Mouse (Mus musculus): ENCODE measurements around the gene Cdh15. TPM values are rescaled to one million over a fixed set of nuclear protein-coding genes. Genes with fewer than 3 reads are reported as not detected.

Cdh15 gene
- polyA plus RNA-seq, 1 experiment from 2014 or later, result 3.0 TPM

DNA sequence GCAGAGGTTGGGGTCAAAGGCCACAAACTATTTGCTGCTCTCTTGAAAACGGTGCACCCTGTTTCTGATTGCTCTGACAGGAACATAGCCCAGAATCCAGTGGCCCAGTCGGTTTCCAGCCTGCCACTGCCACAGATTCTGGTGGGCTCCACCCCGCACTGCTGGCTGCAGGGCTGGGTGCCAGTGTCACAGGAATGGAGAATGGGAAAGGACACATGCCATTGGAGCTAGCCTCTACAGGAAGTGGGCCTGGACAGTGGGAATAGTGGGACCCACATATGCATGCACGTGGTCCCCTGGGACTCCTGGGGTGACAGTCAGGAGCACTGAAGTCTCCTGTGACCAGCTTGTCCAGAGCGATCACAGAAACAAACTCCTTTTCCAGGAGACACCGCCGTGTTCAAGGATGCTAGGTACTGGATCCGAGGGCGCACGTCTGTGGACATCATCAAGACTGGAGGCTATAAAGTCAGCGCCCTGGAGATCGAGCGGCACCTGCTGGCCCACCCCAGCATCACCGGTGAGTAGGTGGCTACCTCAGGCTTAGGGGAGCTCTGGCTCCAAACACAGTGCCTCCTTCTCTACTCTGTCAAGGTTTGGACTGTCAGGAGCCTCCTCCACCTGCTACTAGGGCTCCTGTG, 35.0 kb upstream of the Cdh15 start:
- H3K27ac ChIP-seq (replicated peaks; ENCODE audit: low read depth, low read length), result no peak overlapping the region
- H3K9ac ChIP-seq (replicated peaks; ENCODE audit: low read length), result no peak overlapping the region
- H3K4me2 ChIP-seq (ENCODE audit: low read depth, low read length), result no peak overlapping the region
- H3K36me3 ChIP-seq (replicated peaks; ENCODE audit: control insufficient read depth, insufficient read depth, low read depth, low read length), result no peaks in the 10 kb centered on the region
- ATAC-seq (replicated peaks; ENCODE audit: insufficient number of reproducible peaks, low FRiP score, low TSS enrichment, low read depth) (no peak), DNase-seq (ENCODE audit: low spot score) (no peak)
- WGBS, result 74% methylated on average over 14 of the region's 14 CpGs
- no peaks in the 10 kb centered on the region for H3K9me3 ChIP-seq (replicated peaks; ENCODE audit: control insufficient read depth, low read length)
- no peak overlapping the region for H3K4me3 ChIP-seq (ENCODE audit: low read depth, low read length)
- no peaks in the 10 kb centered on the region for H3K27me3 ChIP-seq (ENCODE audit: control insufficient read depth, insufficient read depth, low read length)
- 0 out of 2 replicates have a peak, but pooled peaks cover 2% of the 10 kb centered on the region for H3K4me1 ChIP-seq (ENCODE audit: control insufficient read depth, insufficient read depth, low read length)

DNA sequence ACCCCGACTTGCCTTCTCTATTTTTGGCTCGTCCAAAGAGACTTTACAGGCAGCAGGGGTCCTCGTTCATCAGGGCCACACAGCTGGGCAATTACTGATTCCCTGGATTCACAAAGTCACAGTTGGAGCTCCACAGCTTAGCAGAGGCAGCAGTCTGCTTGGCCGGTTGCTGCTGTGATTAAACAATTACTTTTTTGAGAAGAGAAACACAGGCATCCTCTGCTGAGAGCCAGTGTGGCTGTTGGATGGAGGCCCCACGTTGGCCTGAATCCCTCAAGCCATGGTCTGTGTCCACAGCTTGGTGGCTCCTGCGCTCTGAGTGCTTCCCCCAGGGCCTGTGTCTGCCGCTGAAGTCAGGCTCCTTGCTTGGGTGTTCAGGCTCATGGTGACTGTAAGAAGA, 33.2 kb upstream of the Cdh15 start:
- ATAC-seq (replicated peaks; ENCODE audit: insufficient number of reproducible peaks, low FRiP score, low TSS enrichment, low read depth), result no peak
- Histone ChIP-seq H3K4me1 (ENCODE audit: control insufficient read depth, insufficient read depth, low read length) (0 out of 2 replicates have a peak, but pooled peaks cover 2% of the 10 kb centered on the region), H3K36me3 (replicated peaks; ENCODE audit: control insufficient read depth, insufficient read depth, low read depth, low read length) (no peaks in the 10 kb centered on the region), H3K27me3 (ENCODE audit: control insufficient read depth, insufficient read depth, low read length) (no peaks in the 10 kb centered on the region), H3K9ac (replicated peaks; ENCODE audit: low read length) (no peak overlapping the region), H3K9me3 (replicated peaks; ENCODE audit: control insufficient read depth, low read length) (no peaks in the 10 kb centered on the region), H3K4me2 (ENCODE audit: low read depth, low read length) (no peak overlapping the region; the same call in 1 of the 2 replicates), H3K27ac (replicated peaks; ENCODE audit: low read depth, low read length) (no peak overlapping the region), H3K4me3 (ENCODE audit: low read depth, low read length) (no peak overlapping the region)
- no peak for DNase-seq (ENCODE audit: low spot score)
- 19% methylated on average over 7 of the region's 7 CpGs for WGBS

DNA sequence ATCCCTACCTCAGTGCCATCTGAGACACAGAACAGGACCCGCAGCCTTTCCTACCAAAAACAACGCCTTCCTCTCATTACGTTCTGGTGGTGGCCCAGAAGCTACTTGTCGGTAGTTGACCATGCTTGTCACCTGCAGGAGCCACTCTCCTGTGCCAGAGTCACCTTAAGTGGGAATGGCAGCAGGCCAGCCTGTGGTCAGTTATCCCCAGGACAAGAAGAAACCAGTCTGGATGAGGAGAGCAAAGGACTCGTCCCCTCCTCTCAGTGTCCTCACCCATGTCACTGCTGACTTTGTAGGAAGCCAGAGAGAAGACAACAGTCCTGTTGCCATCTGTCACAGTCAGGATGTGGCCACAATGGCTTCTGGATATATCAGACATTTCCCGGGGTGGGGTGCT, 30.8 kb upstream of the Cdh15 start:
- DNase-seq (ENCODE audit: low spot score), result no peak
- Histone ChIP-seq H3K4me3 (ENCODE audit: low read depth, low read length) (no peak overlapping the region), H3K27me3 (ENCODE audit: control insufficient read depth, insufficient read depth, low read length) (no peaks in the 10 kb centered on the region), H3K4me2 (ENCODE audit: low read depth, low read length) (no peak overlapping the region), H3K9me3 (replicated peaks; ENCODE audit: control insufficient read depth, low read length) (no peaks in the 10 kb centered on the region), H3K36me3 (replicated peaks; ENCODE audit: control insufficient read depth, insufficient read depth, low read depth, low read length) (no peaks in the 10 kb centered on the region), H3K27ac (replicated peaks; ENCODE audit: low read depth, low read length) (no peak overlapping the region), H3K9ac (replicated peaks; ENCODE audit: low read length) (no peak overlapping the region), H3K4me1 (ENCODE audit: control insufficient read depth, insufficient read depth, low read length) (0 out of 2 replicates have a peak, but pooled peaks cover 2% of the 10 kb centered on the region)
- no peak for ATAC-seq (replicated peaks; ENCODE audit: insufficient number of reproducible peaks, low FRiP score, low TSS enrichment, low read depth)
- WGBS, result 89% methylated on average over 6 of the region's 6 CpGs

DNA sequence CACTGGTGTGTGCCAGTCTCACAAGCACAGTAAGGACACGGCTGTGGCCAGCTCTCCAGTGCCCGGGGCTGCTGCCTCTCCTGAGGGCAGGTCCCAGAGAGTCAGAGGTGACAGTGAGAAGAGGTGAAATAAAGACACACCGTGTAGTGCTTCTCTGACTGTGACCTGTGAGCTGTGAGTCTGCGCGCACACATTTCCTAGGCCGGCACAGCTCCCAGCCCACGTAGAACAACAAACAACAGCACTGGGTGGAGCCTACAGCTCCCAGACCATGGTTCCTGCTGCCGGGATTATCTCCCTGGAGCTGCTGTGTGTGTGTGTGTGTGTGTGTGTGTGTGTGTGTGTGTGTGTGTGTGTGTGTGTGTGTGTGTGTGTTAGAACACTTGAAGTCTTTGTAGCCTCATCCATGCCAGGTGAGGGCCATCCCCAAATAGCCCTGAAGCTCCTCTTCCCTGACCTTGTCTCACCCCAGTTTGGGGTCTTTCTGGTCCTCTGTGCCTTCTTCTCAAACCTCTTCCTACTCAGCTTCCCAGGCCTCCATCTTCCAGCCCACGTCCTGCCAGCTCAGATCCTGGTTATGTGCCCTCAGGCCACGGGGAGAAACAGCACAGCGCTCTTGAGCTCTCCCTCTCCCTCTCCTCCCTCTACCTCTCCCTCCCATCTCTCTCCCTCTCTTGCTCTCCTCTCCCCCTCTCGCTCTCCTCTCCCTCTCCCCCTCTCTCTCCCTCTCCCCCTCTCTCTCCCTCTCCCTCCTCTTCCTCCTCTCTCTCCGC, 29.9 kb upstream of the Cdh15 start:
- no peak overlapping the region for H3K27ac ChIP-seq (replicated peaks; ENCODE audit: low read depth, low read length)
- 36% methylated on average over 13 of the region's 13 CpGs for WGBS

DNA sequence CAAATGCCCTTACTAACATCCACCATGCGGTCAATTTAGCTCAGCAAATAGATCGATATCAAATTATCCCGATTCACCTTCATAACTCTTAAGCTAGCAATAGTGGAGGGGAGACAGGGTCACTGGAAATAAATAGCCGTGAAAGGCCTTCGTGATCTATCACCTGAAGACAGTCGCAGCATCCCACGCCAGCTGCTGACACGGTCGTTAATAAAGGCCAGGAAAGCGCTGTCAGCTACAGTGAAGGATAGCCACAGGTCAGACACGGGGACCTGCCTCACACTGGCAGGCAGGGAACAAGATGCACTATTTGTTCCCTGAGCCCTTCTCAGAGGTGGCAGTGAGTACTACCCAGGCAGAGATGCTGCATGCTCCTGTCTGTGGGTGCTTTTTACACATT, 28.0 kb upstream of the Cdh15 start:
- H3K9me3 ChIP-seq (replicated peaks; ENCODE audit: control insufficient read depth, low read length), result no peaks in the 10 kb centered on the region
- no peaks in the 10 kb centered on the region for H3K36me3 ChIP-seq (replicated peaks; ENCODE audit: control insufficient read depth, insufficient read depth, low read depth, low read length)
- H3K4me1 ChIP-seq (ENCODE audit: control insufficient read depth, insufficient read depth, low read length), result 0 out of 2 replicates have a peak, but pooled peaks cover 2% of the 10 kb centered on the region
- H3K27me3 ChIP-seq (ENCODE audit: control insufficient read depth, insufficient read depth, low read length), result no peaks in the 10 kb centered on the region
- no peak for DNase-seq (ENCODE audit: low spot score)
- 76% methylated on average over 11 of the region's 11 CpGs for WGBS
- no peak overlapping the region for H3K4me2 ChIP-seq (ENCODE audit: low read depth, low read length)
- H3K27ac ChIP-seq (replicated peaks; ENCODE audit: low read depth, low read length), result no peak overlapping the region
- H3K9ac ChIP-seq (replicated peaks; ENCODE audit: low read length), result no peak overlapping the region
- ATAC-seq (replicated peaks; ENCODE audit: insufficient number of reproducible peaks, low FRiP score, low TSS enrichment, low read depth), result no peak
- H3K4me3 ChIP-seq (ENCODE audit: low read depth, low read length), result no peak overlapping the region

More for the DNA sequence above, 29.9 kb upstream of the Cdh15 start:
- ATAC-seq (replicated peaks; ENCODE audit: insufficient number of reproducible peaks, low FRiP score, low TSS enrichment, low read depth), result no peak
- Histone ChIP-seq H3K4me2 (ENCODE audit: low read depth, low read length) (no peak overlapping the region), H3K9ac (replicated peaks; ENCODE audit: low read length) (no peak overlapping the region), H3K36me3 (replicated peaks; ENCODE audit: control insufficient read depth, insufficient read depth, low read depth, low read length) (no peaks in the 10 kb centered on the region), H3K27me3 (ENCODE audit: control insufficient read depth, insufficient read depth, low read length) (no peaks in the 10 kb centered on the region), H3K4me1 (ENCODE audit: control insufficient read depth, insufficient read depth, low read length) (0 out of 2 replicates have a peak, but pooled peaks cover 2% of the 10 kb centered on the region), H3K4me3 (ENCODE audit: low read depth, low read length) (no peak overlapping the region), H3K9me3 (replicated peaks; ENCODE audit: control insufficient read depth, low read length) (no peaks in the 10 kb centered on the region)
- no peak for DNase-seq (ENCODE audit: low spot score)

DNA sequence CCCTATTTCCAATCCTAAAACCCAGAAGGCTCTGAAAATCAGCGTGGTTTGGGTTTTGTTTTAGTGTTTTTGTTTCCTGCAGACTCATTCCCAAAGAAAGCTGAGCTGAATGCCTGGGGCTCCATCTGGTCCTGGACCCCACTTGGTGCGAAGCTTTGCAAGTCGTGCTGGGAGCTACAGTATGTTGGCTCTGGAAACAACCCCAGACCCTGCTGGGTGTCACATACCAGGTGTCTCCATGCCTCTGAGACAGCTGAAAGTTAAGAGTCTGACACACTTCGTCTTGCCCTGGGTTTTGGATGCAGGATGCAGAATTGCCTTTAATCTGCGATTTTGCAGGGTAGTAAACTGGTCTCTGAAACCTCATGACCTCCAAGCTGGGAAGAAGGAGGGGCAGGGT, 23.2 kb upstream of the Cdh15 start:
- no peak overlapping the region for H3K27ac ChIP-seq (replicated peaks; ENCODE audit: low read depth, low read length)
- WGBS, result 30% methylated on average over 5 of the region's 5 CpGs

DNA sequence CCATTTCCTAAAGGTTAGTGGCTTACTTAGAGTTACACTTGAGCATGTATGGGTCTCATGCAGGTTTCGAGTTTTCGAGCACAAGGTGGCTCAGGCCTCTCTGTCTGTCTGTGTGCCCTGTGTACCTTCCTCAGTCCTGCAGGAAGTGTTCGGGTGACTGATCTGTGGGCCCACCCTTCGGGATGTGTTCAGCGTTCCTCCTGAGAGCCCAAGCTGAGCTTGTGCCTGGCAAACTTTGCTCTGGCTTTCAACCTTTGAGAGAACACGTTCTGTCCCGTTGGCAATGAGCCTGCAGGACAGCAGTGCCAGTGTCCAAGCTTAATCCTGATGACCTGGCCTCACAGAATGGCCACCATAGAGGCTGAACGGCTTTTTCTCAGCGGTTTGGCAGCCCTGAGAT, 22.8 kb upstream of the Cdh15 start:
- ATAC-seq (replicated peaks; ENCODE audit: insufficient number of reproducible peaks, low FRiP score, low TSS enrichment, low read depth) (no peak), DNase-seq (ENCODE audit: low spot score) (no peak)
- Histone ChIP-seq H3K4me3 (ENCODE audit: low read depth, low read length) (no peak overlapping the region), H3K4me2 (ENCODE audit: low read depth, low read length) (no peak overlapping the region), H3K9ac (replicated peaks; ENCODE audit: low read length) (no peak overlapping the region), H3K4me1 (ENCODE audit: control insufficient read depth, insufficient read depth, low read length) (no peaks in the 10 kb centered on the region), H3K9me3 (replicated peaks; ENCODE audit: control insufficient read depth, low read length) (no peaks in the 10 kb centered on the region), H3K36me3 (replicated peaks; ENCODE audit: control insufficient read depth, insufficient read depth, low read depth, low read length) (no peaks in the 10 kb centered on the region), H3K27me3 (ENCODE audit: control insufficient read depth, insufficient read depth, low read length) (no peaks in the 10 kb centered on the region), H3K27ac (replicated peaks; ENCODE audit: low read depth, low read length) (no peak overlapping the region)
- WGBS, result 78% methylated on average over 9 of the region's 9 CpGs

More for the DNA sequence above, 23.2 kb upstream of the Cdh15 start:
- Histone ChIP-seq H3K36me3 (replicated peaks; ENCODE audit: control insufficient read depth, insufficient read depth, low read depth, low read length) (no peaks in the 10 kb centered on the region), H3K4me1 (ENCODE audit: control insufficient read depth, insufficient read depth, low read length) (no peaks in the 10 kb centered on the region), H3K9ac (replicated peaks; ENCODE audit: low read length) (no peak overlapping the region), H3K9me3 (replicated peaks; ENCODE audit: control insufficient read depth, low read length) (no peaks in the 10 kb centered on the region), H3K4me3 (ENCODE audit: low read depth, low read length) (no peak overlapping the region), H3K27me3 (ENCODE audit: control insufficient read depth, insufficient read depth, low read length) (no peaks in the 10 kb centered on the region), H3K4me2 (ENCODE audit: low read depth, low read length) (no peak overlapping the region)
- ATAC-seq (replicated peaks; ENCODE audit: insufficient number of reproducible peaks, low FRiP score, low TSS enrichment, low read depth), result no peak
- peak; percentile 19 for DNase-seq (ENCODE audit: low spot score)

DNA sequence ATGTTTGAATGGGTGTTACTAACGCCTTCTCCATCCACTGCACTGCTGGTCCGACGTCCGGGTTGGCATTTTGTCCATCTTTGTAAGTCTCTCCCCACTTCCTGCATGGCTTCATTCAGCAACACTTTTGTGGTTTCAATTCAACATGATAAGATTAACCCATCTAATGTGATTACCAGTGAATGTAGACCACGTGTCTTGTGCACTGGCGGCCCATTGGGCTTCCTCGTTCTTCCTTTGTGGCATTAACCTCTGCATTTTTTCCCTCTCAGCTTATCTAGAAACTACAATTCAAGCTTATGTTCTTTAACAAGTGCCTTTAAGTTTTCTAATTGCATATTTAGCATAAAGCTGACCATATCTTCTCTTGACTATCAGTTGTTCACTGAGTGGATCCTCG, 22.4 kb upstream of the Cdh15 start:
- WGBS, result 85% methylated on average over 8 of the region's 8 CpGs
- H3K4me1 ChIP-seq (ENCODE audit: control insufficient read depth, insufficient read depth, low read length), result no peaks in the 10 kb centered on the region
- H3K9me3 ChIP-seq (replicated peaks; ENCODE audit: control insufficient read depth, low read length), result no peaks in the 10 kb centered on the region
- no peak overlapping the region for H3K9ac ChIP-seq (replicated peaks; ENCODE audit: low read length)
- DNase-seq (ENCODE audit: low spot score) (no peak), ATAC-seq (replicated peaks; ENCODE audit: insufficient number of reproducible peaks, low FRiP score, low TSS enrichment, low read depth) (no peak)
- H3K27ac ChIP-seq (replicated peaks; ENCODE audit: low read depth, low read length), result no peak overlapping the region
- no peaks in the 10 kb centered on the region for H3K36me3 ChIP-seq (replicated peaks; ENCODE audit: control insufficient read depth, insufficient read depth, low read depth, low read length)
- no peak overlapping the region for H3K4me2 ChIP-seq (ENCODE audit: low read depth, low read length)
- H3K4me3 ChIP-seq (ENCODE audit: low read depth, low read length), result no peak overlapping the region
- no peaks in the 10 kb centered on the region for H3K27me3 ChIP-seq (ENCODE audit: control insufficient read depth, insufficient read depth, low read length)
